Mouse (Mus musculus): ENCODE results near the gene Olfr986. TPM values are rescaled to one million over a fixed set of nuclear protein-coding genes. Genes with fewer than 3 reads are reported as not detected.

Olfr986 gene
- total RNA-seq (2023) = not detected

DNA sequence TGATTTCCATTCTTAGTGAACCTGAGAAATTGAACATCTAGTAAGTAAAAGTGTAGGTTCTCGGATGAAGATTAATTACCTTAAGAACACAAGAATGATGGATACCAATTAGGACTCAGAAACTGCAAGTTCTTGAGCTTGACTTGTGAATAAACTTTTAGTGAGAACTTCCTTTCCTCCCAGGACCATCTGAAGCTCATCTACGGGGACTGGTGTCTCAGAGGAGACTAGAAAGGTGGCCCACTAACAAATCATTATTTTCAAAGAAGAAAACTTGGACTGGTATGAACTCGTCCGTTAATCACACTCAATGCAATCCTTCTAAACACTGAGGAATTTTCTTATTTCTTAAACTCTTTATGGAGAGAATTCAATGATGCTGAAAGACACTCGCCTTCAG is at the start of gene Olfr986:
Gene Olfr986, plus strand, starts transcription at position 301 of the 400 bp plus-strand sequence.

GRCm38 (mm10) chr9:40192098-40193038 is 11.6 kb downstream of the Olfr986 start, which contains the start of gene Zfp202:
Gene Zfp202, plus strand, starts transcription at chr9:40192316.

Other genes with a start within 250 kb of the Olfr986 start
- gene Olfr974, start 243.4 kb upstream of the Olfr986 start, total RNA-seq (2023) = not detected
- not detected for gene Olfr975, start 228.9 kb upstream of the Olfr986 start, total RNA-seq (2023)
- not detected for gene Olfr976, start 219.8 kb upstream of the Olfr986 start, total RNA-seq (2023)
- not detected for gene Olfr978, start 188.8 kb upstream of the Olfr986 start, total RNA-seq (2023)
- not detected for gene Olfr979, start 177.5 kb upstream of the Olfr986 start, total RNA-seq (2023)
- not detected for gene Olfr980, start 171.3 kb upstream of the Olfr986 start, total RNA-seq (2023)
- not detected for gene Olfr981, start 159.5 kb upstream of the Olfr986 start, total RNA-seq (2023)
- gene Olfr982, start 107.1 kb upstream of the Olfr986 start, total RNA-seq (2023) = not detected
- not detected for gene Olfr983, start 87.3 kb upstream of the Olfr986 start, total RNA-seq (2023)
- not detected for gene Olfr984, start 66.7 kb upstream of the Olfr986 start, total RNA-seq (2023)
- not detected for gene Olfr985, start 50.7 kb upstream of the Olfr986 start, total RNA-seq (2023)
- not detected for gene Tmem225, start 32.8 kb upstream of the Olfr986 start, total RNA-seq (2023)
- gene Zfp202, start 11.4 kb downstream of the Olfr986 start, total RNA-seq (2023) = 1.5 TPM
- not detected for gene Scn3b, start 88.3 kb downstream of the Olfr986 start, total RNA-seq (2023)